In the genomic region with DNA sequence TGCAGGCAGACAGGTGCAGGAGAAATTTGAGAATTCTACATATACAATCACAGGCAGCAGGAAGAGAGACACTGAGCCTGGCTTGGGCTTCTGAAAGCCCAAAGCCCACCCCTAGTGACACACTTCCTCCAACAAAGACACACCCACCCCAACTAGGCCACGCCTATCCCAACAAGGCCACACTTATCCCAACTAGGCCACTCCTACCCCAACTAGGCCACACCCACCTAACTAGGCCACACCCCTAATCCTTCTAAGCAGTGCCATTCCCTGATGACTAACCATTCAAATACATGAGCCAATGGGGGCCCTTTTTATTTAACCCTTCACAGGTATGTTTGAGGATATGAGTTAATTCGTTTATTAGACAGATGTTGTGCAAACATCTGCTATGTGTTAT, we compare ENCODE assay signal across 19 mouse cellular contexts. TPM values are rescaled to one million over a fixed set of nuclear protein-coding genes. Genes with fewer than 3 reads are reported as not detected.
A peak's percentile ranks its signal among the peaks of the same experiment; 100 is the strongest.
DNase-seq lines count a peak whose midpoint lies in the region; ATAC-seq and TF ChIP-seq lines count a peak whose summit lies in the region.
"Had no signal": no experiment of that assay in that cellular context is flagged by ENCODE, and none has a peak within 500 bp of the region (broad histone marks: within the 10 kb centered on the region; RNA-seq: fewer than 3 reads in every experiment).

No protein-coding gene starts in this region.

- intact Hi-C loops in heart, postnatal 14 days (cut with DNase I) = no loop called here

- H3K27me3 ChIP-seq in midbrain, embryonic 10.5 days (ENCODE audit: low read depth, poor library complexity, severe bottlenecking) = peaks cover 62% of the 10 kb centered on the region
- no peaks in the 10 kb centered on the region for H3K27me3 ChIP-seq in midbrain, postnatal 0 days (ENCODE audit: insufficient read depth, low read length)
- 0 out of 2 replicates have a peak, but pooled peaks cover 4% of the 10 kb centered on the region for H3K27me3 ChIP-seq in embryonic facial prominence, embryonic 13.5 days
- H3K27me3 ChIP-seq in splenic B cell, adult 2 months (ENCODE audit: control insufficient read depth, insufficient read depth, low read length, poor library complexity, severe bottlenecking) = no peaks in the 10 kb centered on the region
- H3K27me3 ChIP-seq: liver, embryonic 15.5 days had no signal

- no peak for ATAC-seq in midbrain, postnatal 0 days (ENCODE audit: low FRiP score)
- peak; percentile 12; the same call in 1 of the 2 replicates for ATAC-seq in embryonic facial prominence, embryonic 13.5 days (ENCODE audit: insufficient number of reproducible peaks, insufficient read depth, low FRiP score, low TSS enrichment, low read depth)
- ATAC-seq: hindbrain, postnatal 0 days; lung, postnatal 0 days had no signal

- no peak for TF ChIP-seq CTCF in midbrain, postnatal 0 days (IDR thresholded peaks at IDR 0.05)

- peak overlapping the region; percentile 76; the same call in 1 of the 2 replicates for H3K27ac ChIP-seq in midbrain, embryonic 10.5 days (replicated peaks)
- H3K27ac ChIP-seq in midbrain, postnatal 0 days (ENCODE audit: low read depth, low read length) = no peak overlapping the region
- no peak overlapping the region for H3K27ac ChIP-seq in embryonic facial prominence, embryonic 13.5 days
- H3K27ac ChIP-seq: heart, embryonic 13.5 days; hindbrain, postnatal 0 days; kidney, postnatal 0 days; liver, embryonic 15.5 days had no signal

- H3K4me2 ChIP-seq in midbrain, postnatal 0 days (ENCODE audit: low read depth, low read length, poor library complexity, severe bottlenecking) = no peak overlapping the region
- no peak overlapping the region for H3K4me2 ChIP-seq in embryonic facial prominence, embryonic 13.5 days
- H3K4me2 ChIP-seq: liver, embryonic 15.5 days had no signal

- H3K4me3 ChIP-seq in midbrain, embryonic 10.5 days = no peak overlapping the region
- H3K4me3 ChIP-seq in midbrain, postnatal 0 days (ENCODE audit: low read depth, low read length) = no peak overlapping the region
- no peak overlapping the region for H3K4me3 ChIP-seq in embryonic facial prominence, embryonic 13.5 days
- H3K4me3 ChIP-seq: heart, embryonic 13.5 days; liver, embryonic 15.5 days; myocyte had no signal

- peaks cover 62% of the 10 kb centered on the region for H3K4me1 ChIP-seq in midbrain, embryonic 10.5 days
- no peaks in the 10 kb centered on the region for H3K4me1 ChIP-seq in midbrain, postnatal 0 days (ENCODE audit: insufficient read depth, low read length)
- peaks cover 29% of the 10 kb centered on the region for H3K4me1 ChIP-seq in embryonic facial prominence, embryonic 13.5 days

- peaks cover 3% of the 10 kb centered on the region for H3K9me3 ChIP-seq in midbrain, embryonic 10.5 days (replicated peaks)
- H3K9me3 ChIP-seq in midbrain, postnatal 0 days (ENCODE audit: low read length) = no peaks in the 10 kb centered on the region
- H3K9me3 ChIP-seq in embryonic facial prominence, embryonic 13.5 days = no peaks in the 10 kb centered on the region
- H3K9me3 ChIP-seq: heart, embryonic 13.5 days; liver, embryonic 15.5 days had no signal

- no peak overlapping the region for H3K9ac ChIP-seq in midbrain, postnatal 0 days (replicated peaks; ENCODE audit: low read length, poor library complexity, severe bottlenecking)
- no peak overlapping the region for H3K9ac ChIP-seq in embryonic facial prominence, embryonic 13.5 days
- H3K9ac ChIP-seq: heart, embryonic 13.5 days; liver, embryonic 15.5 days had no signal

- 88% methylated on average over 2 of the region's 2 CpGs for WGBS in midbrain, embryonic 10.5 days
- 90% methylated on average over 2 of the region's 2 CpGs for WGBS in midbrain, postnatal 0 days
- WGBS in embryonic facial prominence, embryonic 13.5 days = 68% methylated on average over 2 of the region's 2 CpGs

- no peaks in the 10 kb centered on the region for H3K36me3 ChIP-seq in midbrain, embryonic 10.5 days
- no peaks in the 10 kb centered on the region for H3K36me3 ChIP-seq in midbrain, postnatal 0 days (ENCODE audit: insufficient read depth, low read length)
- no peaks in the 10 kb centered on the region for H3K36me3 ChIP-seq in embryonic facial prominence, embryonic 13.5 days
- no peaks in the 10 kb centered on the region for H3K36me3 ChIP-seq in splenic B cell, adult 2 months (ENCODE audit: control insufficient read depth, insufficient read depth, low read length, poor library complexity, severe bottlenecking)
- H3K36me3 ChIP-seq: G1E; heart, embryonic 13.5 days; liver, embryonic 15.5 days had no signal

- no peak for DNase-seq in midbrain, embryonic 10.5 days (ENCODE audit: low spot score)
- DNase-seq in midbrain, postnatal 0 days (ENCODE audit: low spot score) = no peak
- peak; percentile 93 for DNase-seq in R1 (ENCODE audit: low read depth, low spot score)
- peak; percentile 40 for DNase-seq in splenic B cell, adult 2 months (ENCODE audit: low read depth, low spot score)
- no peak for DNase-seq in cerebellum, adult 11 months
- DNase-seq in heart, postnatal 14 days = no peak
- DNase-seq: cerebellum, adult 9-11 months; heart, adult 18-20 months; heart, postnatal 4 days; kidney, adult 18-20 months; layer of hippocampus, postnatal 36 days had no signal

RNA-seq across cellular contexts. Expression of a gene that starts 42.3 kb away (rescaled TPM):
- 1.7 and 1.9 TPM in 2 replicates for polyA plus RNA-seq in midbrain, embryonic 10.5 days (2016; fragmentation: Nextera tagmentation; extraction: Ambion mirVana)
- total RNA-seq in midbrain, postnatal 0 days (2014; rRNA removed) = 2.2 and 3.1 TPM in 2 replicates
- 1.4 and 2.4 TPM in 2 replicates for polyA plus RNA-seq in midbrain, postnatal 0 days (2015; fragmentation: Nextera tagmentation; extraction: Ambion mirVana)
- 4.3 TPM in 2 replicates for polyA plus RNA-seq in embryonic facial prominence, embryonic 13.5 days (2015; fragmentation: Nextera tagmentation; extraction: Ambion mirVana)
- 1 to 10 TPM; 2.7 to 3.5 TPM for total RNA-seq in heart, postnatal 14 days (2021)
- polyA plus RNA-seq: G1E had no signal

Comparison
In these comparisons a context has a peak if more than half of its experiments do, and no peak if none do; other contexts are left out.
1. DNase-seq: peak in R1 (single experiment) and splenic B cell, adult 2 months (single experiment); none in midbrain, embryonic 10.5 days (single experiment), midbrain, postnatal 0 days (single experiment), cerebellum, adult 11 months (single experiment) and heart, postnatal 14 days (0 of 2).